Mouse (Mus musculus) cerebral cortex, adult 2 months (tissue): Measurements from ENCODE around the gene Tcf7l1.

Source experiments
- WGBS: fragments of 180-500 bp; shearing (Covaris S2); methylation state at CpG from one replicate; pipeline ENCODE4 v1.1.7; 2018; 5-methylcytosine and 5-hydroxymethylcytosine counted together

The Tcf7l1 gene

DNA sequence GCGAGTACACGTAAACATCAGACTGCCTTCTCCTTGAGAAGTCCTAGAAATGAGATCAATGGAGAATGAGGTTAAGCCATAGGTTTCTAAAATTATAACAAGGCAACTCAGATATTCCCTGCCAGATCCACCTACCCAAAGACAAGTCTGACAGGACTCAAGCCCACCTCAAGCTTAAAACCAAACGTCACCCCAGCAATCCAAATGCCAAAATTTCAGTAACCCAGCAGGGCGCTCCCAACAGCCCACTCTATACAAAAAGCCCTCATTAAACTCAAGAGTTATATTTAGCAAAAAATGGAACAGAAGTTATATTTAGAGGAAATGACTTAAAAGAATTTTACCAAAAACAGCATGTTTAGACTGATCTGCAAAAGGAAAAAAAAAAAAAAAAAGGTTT, 5.3 kb downstream of the Tcf7l1 start:
- WGBS: 62% methylated on average over 4 of the region's 4 CpGs

DNA sequence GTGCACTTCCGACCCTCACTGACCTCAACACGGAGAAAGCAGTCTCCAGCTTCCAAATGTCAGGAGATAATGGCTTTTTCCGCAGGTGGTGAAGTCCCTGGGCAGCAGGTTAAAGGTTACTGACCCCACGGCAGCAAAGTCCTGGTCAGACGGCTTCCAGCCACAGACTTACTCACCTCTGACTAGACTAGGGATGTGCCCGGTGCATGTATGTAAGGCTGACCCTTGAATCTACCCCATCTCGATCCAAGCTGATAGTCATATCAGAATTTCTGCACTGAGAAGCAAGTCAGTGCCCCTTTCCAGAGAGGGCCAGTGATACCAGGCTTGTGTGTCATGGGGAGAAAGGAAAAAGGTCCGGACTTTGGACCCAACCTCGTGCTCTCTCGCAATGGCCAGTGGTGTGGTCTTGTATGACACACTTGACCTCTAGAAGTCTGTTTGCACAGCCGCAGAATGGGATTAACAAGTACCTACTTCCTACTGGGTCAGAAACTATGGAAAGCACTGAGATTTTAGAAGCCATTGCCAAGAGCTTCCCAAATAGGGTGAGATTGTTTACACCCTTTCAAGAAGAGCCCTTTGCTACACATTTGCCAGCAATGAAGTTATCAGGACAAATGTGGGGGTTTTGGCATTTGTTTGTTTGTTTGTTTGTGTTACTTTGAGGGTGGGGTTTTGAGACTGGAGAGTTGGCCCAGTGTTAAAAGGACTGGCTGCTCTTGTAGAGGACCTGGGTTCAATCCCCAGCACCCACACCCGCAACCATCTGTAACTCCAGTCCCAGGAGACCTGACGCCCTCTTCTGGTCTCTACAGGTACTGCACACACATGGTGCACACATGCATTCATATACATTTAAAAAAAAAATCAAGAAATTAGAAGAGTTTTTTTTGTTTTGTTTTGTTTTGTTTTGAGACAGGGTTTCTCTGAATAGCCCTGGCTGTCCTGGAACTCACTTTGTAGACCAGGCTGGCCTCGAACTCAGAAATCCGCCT, 10.0 kb downstream of the Tcf7l1 start:
- 96% methylated on average over 15 of the region's 15 CpGs for WGBS

DNA sequence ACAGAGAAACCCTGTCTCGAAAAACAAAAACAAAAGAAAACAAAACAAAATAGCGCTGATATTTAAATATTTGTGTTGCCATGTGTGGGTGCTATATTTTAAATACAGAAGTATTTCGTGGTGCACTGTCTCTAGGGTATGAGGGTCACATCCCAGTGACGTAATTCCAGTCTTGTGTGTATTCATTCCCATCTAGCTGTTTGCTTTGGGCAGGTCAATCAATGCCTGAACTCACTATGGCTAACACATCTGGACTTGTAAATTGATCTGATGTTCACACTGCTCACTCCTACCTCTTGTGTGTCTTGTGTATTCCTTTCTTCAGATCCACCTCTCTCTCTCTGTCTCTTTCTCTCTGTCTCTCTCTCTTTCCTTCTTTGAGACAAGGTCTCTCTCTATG, 11.8 kb downstream of the Tcf7l1 start:
- WGBS: 90% methylated on average over 4 of the region's 4 CpGs

DNA sequence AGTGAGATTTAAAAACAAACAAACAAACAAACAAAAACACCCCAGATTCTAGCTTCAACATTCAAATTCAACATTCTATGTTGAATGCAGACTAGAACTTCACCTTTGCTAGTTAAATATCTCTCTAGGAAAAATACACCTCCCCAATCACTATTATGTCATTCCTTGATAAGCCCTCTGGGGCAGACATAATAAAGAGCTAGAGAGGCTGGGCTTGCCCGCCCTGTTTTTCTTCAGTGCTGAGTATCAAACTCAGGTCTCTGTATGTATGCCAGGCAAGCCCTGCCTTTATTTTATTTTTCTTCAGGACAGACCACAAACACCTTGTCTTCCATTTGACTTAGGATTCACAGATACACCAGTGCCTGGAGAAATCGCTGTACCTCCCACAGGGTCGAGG, 14.8 kb downstream of the Tcf7l1 start:
- 66% methylated on average over 3 of the region's 3 CpGs for WGBS

DNA sequence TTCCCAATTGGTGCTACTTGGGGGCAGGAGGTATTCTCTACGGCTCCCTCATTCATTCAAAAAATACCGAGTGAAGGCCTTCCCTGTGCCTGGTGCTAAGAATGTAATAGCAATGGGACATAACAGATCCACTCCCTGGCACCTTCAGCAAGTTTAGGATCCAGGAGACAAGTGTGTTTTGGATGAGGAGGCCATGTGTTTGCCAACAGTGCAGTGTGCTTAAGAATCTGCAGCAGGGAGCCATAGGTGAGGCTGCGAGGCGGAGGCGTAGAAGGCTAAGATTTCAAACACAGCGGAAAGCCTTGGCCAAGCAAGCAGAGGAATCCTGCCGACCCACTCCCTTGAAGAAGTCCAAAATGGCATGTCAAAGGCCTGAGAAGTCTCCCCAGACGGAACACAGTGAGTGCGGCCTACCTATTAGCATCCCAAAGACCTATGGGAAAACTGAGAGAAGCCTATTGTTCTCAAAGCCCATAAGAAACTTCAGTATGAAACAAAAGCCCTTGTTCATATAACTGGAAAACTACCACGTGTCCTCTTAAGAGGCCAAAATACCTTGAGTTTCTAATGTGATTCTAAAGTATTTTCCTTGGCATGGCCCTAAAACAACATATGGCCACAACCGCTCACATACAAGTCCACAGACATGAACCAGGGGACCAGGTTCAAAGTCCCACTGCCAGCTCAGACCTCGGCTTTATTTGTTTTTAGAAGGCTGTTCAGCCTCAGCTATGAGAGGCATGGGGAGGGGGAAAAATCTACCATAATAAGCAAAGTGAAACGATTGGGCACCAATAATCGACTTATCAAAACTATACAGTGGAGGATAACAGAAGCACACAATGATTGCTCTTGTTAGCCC, 18.9 kb downstream of the Tcf7l1 start:
- WGBS: 88% methylated on average over 14 of the region's 14 CpGs

DNA sequence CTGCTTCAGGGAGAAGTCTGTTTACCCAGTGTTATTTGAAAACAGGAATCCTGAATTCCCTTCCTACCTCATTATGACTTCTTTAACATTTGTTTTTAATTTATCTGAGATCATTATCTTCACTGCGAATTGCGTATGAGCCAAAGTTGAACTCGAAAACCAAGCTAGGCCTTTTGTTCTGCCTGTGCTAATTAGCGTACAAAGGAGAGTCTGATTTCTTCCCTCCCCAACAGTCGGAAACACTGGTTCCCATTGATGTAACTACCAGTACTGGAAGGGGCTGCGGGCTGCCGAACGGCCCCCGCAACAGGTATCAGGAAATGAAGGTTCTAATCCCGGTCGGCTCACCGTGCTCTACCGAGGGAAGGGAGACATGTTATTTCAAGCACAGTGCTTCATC, 19.7 kb downstream of the Tcf7l1 start:
- 67% methylated on average over 13 of the region's 13 CpGs for WGBS

DNA sequence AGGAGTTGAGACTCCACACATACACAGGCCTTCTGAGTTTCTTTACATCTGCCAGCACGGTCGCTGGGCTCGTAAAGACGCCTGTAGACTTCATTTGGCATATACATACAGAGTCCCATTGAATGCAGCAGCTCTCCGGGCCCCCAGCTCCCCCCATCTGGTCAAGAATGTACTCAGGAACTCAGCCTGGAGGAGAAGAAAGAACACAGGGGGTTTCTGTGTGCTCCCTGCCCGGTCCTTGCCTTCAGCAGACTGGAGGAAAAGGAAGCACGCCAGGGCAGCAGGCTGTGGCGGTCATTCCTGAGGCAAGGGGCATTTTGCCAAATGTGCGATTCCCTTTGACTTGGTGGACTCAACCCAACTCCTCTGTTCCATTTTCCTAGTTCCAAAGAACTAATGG, 20.2 kb downstream of the Tcf7l1 start:
- WGBS: 60% methylated on average over 9 of the region's 9 CpGs

DNA sequence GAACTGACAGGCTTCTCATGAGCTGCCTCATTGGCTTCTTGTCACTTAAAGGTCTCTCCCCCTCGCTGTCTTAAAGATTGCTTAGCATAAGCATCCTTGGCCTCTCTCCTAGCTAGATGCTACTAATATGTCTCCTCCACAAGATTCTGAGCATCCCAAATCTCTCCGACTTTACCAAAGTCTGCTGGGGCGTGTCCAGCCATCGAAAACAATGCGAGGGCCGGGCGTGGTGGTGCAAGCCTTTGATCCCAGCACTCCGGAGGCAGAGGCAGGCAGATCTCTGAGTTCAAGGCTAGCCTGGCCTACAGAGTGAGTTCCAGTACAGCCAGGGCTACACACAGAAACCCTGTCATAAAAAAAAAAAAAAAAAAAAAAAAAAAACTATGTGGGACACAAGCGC, 21.0 kb downstream of the Tcf7l1 start:
- WGBS: 97% methylated on average over 9 of the region's 9 CpGs

DNA sequence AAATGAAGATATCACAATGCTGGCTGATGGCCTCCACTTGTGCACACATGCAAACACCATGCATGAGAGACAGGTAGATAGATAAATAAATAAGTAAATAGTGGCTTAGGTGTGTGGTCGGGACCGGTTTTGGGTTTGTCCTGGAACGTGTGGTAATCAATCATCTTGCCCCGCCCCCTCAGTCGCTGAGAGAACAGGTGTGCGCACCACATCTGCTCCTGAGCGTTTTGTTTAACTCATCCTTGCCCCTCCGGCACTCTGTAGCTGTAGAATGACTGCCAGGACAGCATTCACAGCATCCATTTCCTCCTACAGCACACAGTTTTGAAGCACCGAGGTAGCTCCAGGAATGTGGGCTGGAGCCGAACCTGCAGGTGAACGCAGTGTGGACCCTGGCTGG, 25.4 kb downstream of the Tcf7l1 start:
- 79% methylated on average over 11 of the region's 11 CpGs for WGBS

DNA sequence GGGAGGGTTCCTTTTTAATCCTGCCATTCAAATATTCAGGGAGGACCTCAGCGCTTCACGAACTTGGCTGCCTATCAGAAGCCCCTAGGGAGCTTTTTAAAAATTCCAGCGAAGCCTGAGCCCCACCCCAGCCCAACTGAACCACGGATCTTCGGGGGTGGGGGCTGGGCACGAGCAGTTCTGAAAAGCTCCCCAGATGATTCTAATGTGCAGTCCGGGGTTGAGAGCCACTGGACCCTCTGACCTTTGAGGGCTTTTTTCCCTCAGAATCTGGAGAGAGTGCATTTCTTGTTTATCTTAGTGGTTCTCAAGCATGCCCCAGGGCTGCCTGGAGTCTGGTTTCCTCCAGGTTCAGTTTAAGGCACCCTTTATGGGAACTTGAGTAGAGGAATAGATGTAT, 27.4 kb downstream of the Tcf7l1 start:
- 31% methylated on average over 7 of the region's 7 CpGs for WGBS

DNA sequence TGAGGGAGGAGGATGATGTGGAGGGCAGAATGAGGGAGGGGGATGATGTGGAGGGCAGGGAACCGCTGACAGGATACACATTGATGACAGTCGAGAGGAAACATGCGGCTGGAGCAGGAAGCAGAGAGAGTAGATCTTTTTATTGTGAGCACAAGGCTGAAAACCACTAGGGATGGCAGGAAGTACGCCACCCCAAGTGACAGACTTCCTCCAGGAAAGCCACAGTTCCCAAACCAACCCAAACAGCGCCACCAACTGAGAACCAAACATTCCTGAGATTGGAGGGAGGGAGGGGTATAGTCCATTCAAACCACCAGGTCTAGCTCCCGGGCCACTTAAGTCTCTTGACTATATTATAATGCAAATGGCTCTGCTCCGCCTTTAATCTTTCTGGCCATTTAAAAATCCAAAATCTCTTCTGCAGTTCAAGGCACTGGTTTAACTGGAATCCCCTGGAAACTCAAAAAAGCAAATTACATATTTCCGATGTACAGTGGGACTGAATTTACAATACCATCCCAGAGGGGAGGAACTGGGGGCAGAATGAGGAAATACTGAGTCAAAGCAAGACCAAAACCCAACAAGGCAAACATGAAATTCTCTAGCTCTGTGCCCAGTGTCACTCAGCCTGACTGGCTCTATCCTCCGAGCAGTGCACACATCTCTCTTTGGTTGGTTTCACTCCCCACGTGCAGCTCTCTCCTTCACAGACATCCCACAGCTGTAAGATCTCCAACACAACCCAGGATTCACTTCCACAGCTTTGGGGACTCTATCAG, 30.6 kb downstream of the Tcf7l1 start:
- 68% methylated on average over 10 of the region's 10 CpGs for WGBS

DNA sequence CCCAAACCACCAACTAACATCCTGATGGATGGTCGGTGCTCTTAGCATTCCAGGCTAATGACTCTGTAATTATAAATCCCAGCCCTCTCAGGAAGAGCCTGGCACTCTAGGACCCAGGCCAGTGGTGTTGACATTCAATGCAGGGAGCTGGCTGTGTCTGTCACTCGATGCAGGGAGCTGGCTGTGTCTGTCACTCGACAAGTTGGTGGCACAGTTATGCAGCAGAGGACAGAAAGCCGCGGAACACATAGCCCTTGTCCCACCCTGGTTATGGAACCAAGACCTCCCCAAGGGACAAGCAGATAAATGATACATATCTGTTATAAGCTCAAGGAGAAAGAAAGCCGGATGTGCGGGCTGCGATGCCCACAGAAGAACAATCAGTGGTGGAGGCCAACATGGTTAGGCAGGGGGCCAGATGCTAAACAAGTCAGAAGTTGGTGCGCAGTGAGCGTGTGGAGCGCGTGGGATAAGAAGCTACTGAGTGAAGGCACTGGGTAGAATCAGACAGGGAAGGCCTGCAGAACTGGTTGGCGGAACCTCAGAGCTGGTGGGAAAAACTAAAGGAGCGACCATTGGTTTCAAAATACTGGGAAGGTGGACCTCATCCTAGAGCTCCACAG, 33.7 kb downstream of the Tcf7l1 start:
- 59% methylated on average over 14 of the region's 14 CpGs for WGBS

DNA sequence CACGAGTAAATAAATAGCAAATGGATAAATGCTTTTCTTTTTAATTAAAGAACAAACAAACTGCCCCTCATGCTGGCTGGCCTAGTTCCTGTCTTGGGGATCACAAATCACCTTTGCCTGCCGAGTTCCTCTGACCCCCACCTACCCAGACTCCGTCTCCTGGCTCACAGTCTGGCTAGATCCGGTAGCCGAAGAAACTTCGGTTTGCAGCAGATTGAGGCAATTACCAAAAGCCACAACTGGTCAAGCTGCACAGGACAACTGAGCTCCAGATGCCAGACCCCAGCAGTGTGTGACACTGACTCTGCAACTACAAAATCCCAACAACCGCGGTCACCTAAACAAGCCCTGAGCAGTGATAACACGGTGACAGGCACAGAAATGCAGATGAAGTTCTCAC, 34.8 kb downstream of the Tcf7l1 start:
- 73% methylated on average over 9 of the region's 9 CpGs for WGBS

DNA sequence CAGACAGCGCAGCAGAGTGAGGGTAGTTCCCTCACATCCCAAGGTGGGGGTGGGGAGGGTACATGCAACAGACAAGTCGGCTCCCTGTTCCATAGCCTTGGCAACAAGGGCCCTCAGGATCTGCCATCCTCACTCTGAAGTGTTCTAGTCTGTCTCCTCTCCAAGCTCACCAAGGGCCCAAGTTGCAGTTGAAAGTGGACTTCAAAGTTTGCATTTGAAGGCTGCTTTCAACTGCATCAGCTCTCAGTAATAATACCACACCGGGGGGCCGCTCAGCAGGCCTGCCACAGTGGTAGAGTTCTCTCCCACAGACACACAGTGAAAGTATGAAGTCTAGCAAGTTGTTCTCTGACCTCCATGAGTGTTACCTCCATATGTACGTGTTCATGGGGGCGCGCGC, 35.3 kb downstream of the Tcf7l1 start:
- WGBS: 86% methylated on average over 8 of the region's 8 CpGs

DNA sequence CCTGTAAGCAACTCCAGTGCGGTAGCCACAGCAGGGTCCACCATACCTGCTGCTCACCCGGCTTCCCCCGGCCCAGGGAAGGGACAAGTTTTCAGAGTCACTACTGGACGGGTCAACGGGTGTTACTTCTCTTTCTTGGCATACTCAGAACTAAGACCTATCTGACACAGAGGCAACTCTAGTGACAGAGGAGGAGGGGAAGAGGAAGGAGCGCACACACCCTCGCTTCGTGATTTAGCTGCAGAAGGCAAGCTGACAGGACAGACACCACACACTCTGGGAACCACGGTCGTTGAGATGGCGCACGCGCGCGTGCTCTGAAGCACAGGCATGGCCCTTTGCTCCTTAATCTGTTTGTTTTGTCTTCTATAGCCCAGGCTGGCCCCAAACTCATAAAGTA, 36.2 kb downstream of the Tcf7l1 start:
- 86% methylated on average over 15 of the region's 15 CpGs for WGBS

DNA sequence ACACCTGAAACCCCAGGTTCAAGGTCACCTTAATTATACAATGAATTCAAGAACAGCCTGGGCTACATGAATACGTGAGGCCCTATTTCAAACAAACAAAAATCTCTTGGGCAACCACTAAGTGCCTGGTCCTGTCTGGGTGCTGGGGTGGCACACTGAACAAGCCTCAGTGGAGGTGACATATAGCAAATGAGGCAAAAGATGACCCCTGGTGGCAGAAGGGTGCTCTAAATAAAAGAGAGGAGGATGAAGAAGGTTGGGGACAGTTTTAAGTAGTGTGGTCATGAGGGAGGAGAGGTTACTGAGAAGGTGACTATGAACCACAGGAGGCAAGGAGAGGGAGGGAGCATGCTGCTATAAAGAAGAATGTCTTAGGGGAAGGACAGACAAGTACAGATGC, 37.8 kb downstream of the Tcf7l1 start:
- 94% methylated on average over 1 of the region's 1 CpGs for WGBS

DNA sequence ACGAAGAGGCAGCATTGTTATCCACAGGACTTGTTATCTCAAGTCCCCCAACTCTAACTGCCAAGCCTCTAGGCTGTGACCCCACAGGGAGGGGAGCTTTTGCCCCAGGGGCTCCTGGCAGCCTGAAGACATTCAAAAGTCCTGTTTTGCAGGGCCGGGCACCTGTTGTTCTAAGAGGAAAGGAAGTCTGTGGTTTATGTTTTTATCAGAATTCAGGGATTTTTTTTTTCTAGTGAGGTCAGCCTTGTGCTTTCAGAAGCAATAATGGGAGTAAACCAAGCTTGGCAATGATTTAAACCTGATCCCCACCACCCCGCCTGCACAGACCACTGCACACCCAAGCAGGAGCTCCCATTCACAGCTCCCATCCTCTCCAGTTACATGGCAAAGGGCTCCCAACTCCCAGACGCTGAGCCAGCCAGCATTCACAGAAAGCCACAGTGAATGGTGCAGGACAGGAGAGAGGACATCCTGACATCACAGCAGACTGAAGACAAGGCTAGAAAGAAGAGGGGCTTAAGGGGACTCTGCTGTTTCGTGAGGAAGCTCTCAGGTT, 40.1 kb downstream of the Tcf7l1 start:
- 62% methylated on average over 5 of the region's 5 CpGs for WGBS

DNA sequence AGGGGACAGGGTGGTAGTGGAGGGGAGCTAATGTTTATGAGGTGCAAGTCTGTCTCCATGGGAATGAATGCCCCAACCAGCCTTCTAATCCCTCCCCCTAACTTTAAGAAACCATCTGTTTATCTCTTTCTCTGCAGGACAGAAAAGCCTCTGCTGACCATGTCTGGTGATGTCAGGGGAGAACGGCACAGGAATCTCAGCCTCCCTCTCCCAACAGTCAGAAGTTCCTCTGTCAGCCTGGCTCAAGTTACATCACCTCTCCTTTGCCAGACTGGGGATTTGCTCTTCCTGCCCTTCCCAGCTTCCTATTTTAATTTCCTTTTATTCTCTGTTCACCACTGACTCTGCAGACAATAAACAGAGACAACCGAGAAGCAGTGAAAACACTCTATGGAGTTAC, 40.6 kb downstream of the Tcf7l1 start:
- 50% methylated on average over 2 of the region's 2 CpGs for WGBS

DNA sequence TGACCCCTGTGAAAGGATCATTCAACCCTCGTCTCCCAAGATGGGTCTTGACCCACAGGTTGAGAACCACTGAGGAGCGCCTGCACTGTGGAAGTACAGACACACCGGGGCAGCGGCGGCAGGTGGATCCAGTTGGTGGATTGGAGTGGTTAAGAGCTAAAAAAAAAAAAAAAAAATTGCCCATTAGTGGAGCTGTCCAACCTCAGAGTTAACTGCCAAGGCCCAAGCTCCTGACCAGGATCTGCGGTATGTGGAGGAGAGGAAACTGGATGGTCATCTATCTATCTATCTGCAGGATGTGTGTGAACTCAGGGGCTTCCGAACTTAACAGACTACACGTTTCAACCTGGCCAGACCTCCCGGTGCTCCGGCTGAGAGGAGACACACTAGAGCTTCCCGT, 41.2 kb downstream of the Tcf7l1 start:
- WGBS: 85% methylated on average over 11 of the region's 11 CpGs

DNA sequence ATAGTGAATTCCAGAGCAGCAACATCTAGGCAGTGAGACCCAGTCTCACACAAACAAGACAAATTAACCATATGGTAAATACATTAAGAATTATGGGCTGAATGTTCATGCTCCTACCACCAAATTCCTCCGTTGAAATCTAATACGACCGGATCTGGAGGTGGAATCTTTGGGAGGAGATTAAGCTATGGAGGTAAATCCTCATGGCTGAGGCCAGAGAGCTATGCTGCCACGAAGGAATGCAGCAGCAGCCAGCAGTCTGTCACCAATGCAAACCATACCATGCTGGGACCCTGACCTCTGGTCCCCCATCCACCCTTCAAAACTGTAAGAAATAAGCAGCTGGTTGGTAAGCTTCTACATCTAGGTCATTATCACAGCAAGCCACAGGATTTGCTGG, 41.9 kb downstream of the Tcf7l1 start:
- WGBS: 95% methylated on average over 4 of the region's 4 CpGs

DNA sequence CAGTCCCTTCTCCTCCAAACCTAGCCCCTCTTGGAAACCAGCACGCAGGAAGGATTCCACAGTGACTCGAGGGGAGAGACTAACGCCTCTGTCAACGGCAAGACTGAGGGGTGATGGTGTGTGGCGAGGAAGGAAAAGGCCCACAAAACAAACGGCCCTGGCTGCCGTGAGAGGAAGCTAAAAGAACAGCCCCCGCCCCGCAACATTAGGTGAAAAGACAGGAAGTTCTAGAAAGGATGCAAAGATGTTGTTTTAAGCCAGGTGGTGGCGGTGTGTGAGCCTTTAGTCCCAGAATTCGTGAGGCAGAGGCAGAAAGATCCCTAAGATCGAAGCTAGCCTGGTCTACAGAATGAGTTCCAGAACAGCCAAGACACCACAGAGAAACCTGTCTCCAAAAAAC, 43.3 kb downstream of the Tcf7l1 start:
- WGBS: 81% methylated on average over 12 of the region's 12 CpGs
